Mouse (Mus musculus): ENCODE measurements around the gene Zmiz1. TPM values are rescaled to one million over a fixed set of nuclear protein-coding genes. Genes with fewer than 3 reads are reported as not detected.
A peak's percentile ranks its signal among the peaks of the same experiment; 100 is the strongest.

The Zmiz1 gene
- polyA plus RNA-seq, 1 experiment from 2014 or later, result 91.0 TPM

DNA sequence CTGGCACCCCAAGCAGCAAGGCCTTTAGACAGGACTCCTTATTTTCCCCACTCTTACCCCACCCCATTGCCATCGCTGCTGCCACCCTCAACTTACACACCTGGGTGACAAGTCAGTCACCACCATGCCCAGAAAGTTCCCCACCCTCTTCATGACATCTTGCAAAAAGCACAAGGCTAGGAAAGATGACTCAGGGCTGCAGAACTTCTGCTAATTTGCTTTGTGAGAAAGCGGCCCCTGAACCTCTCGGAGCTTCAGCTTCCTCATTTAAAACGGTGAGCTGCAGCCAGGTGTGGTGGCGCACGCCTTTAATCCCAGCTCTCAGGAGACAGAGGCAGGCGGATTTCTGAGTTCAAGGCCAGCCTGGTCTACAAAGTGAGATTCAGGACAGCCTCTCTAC, 141.4 kb downstream of the Zmiz1 start:
- no peaks in the 10 kb centered on the region for H3K27me3 ChIP-seq (ENCODE audit: control insufficient read depth, insufficient read depth, low read length)
- H3K9me3 ChIP-seq (ENCODE audit: control insufficient read depth, low read length), result no peaks in the 10 kb centered on the region
- H3K27ac ChIP-seq (replicated peaks; ENCODE audit: low read depth, low read length), result no peak overlapping the region
- DNase-seq, result no peak
- no peak overlapping the region for H3K4me2 ChIP-seq (ENCODE audit: low read length)
- no peak overlapping the region for H3K9ac ChIP-seq (replicated peaks; ENCODE audit: low read length)
- ATAC-seq (ENCODE audit: low FRiP score, low TSS enrichment), result no peak
- H3K4me3 ChIP-seq (replicated peaks; ENCODE audit: low read depth, low read length), result no peak overlapping the region
- H3K4me1 ChIP-seq (ENCODE audit: control insufficient read depth, insufficient read depth, low read length), result peaks cover 41% of the 10 kb centered on the region
- WGBS, result 83% methylated on average over 7 of the region's 7 CpGs
- peaks cover 44% of the 10 kb centered on the region for H3K36me3 ChIP-seq (ENCODE audit: control insufficient read depth, insufficient read depth, low read length)

GRCm38 (mm10) chr14:25600951-25601350, 142.0 kb downstream of the Zmiz1 start:
- Histone ChIP-seq H3K4me2 (ENCODE audit: low read length) (no peak overlapping the region), H3K4me3 (replicated peaks; ENCODE audit: low read depth, low read length) (no peak overlapping the region), H3K36me3 (ENCODE audit: control insufficient read depth, insufficient read depth, low read length) (peaks cover 39% of the 10 kb centered on the region), H3K9ac (replicated peaks; ENCODE audit: low read length) (no peak overlapping the region), H3K4me1 (ENCODE audit: control insufficient read depth, insufficient read depth, low read length) (peaks cover 47% of the 10 kb centered on the region), H3K27me3 (ENCODE audit: control insufficient read depth, insufficient read depth, low read length) (no peaks in the 10 kb centered on the region), H3K27ac (replicated peaks; ENCODE audit: low read depth, low read length) (0 out of 2 replicates have a peak overlapping the region, but pooled peaks have one; percentile 26), H3K9me3 (ENCODE audit: control insufficient read depth, low read length) (no peaks in the 10 kb centered on the region)
- ATAC-seq (ENCODE audit: low FRiP score, low TSS enrichment) (no peak), DNase-seq (no peak)
- 76% methylated on average over 2 of the region's 2 CpGs for WGBS

- Histone ChIP-seq H3K27me3 (ENCODE audit: control insufficient read depth, insufficient read depth, low read length) (no peaks in the 10 kb centered on the region), H3K36me3 (ENCODE audit: control insufficient read depth, insufficient read depth, low read length) (peaks cover 31% of the 10 kb centered on the region), H3K27ac (replicated peaks; ENCODE audit: low read depth, low read length) (0 out of 2 replicates have a peak overlapping the region, but pooled peaks have one; percentile 8), H3K4me1 (ENCODE audit: control insufficient read depth, insufficient read depth, low read length) (peaks cover 58% of the 10 kb centered on the region), H3K9ac (replicated peaks; ENCODE audit: low read length) (no peak overlapping the region), H3K4me3 (replicated peaks; ENCODE audit: low read depth, low read length) (no peak overlapping the region), H3K9me3 (ENCODE audit: control insufficient read depth, low read length) (no peaks in the 10 kb centered on the region), H3K4me2 (ENCODE audit: low read length) (no peak overlapping the region)
- DNase-seq (no peak), ATAC-seq (ENCODE audit: low FRiP score, low TSS enrichment) (no peak)
- 92% methylated on average over 2 of the region's 2 CpGs for WGBS
Observed at GRCm38 (mm10) chr14:25602018-25602417, 143.0 kb downstream of the Zmiz1 start.

DNA sequence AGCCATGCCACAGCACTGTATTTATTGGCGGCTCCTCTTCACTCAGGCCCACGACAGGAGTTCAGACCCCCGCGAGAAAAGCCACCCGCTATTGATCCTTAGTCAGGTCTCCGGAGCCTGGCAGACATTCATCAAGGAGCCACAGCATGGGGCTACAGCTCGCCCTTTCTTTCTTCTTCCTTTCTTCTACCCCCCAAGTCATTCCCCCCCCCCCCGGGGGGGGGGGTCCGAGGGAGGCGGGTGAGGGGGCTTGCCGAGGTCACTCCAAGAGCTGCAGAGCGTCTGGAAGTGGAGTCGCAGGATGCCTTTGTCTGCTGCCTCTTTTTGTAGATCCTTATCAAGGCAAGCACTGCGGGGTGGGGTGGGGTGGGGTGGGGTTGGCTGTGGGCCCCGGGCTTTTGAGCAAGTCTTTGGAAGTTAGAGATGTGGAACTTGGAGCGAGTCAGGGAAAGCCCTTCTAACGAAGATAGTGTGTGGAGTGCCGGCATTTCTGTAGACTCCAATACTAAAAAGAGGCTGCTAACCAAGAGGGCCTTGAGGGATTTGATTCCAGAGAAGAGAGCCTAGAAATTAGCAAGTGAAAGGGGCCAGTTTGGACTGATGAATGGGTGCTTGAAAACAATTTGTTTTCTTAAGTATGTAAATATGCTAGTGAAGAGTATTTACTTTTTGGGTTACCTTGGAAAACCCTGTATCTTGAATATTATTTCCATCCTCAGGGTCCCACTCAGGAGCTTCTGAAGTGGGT, 145.6 kb downstream of the Zmiz1 start:
- no peak overlapping the region for H3K9ac ChIP-seq (replicated peaks; ENCODE audit: low read length)
- WGBS, result 4% methylated on average over 18 of the region's 18 CpGs
- ATAC-seq (ENCODE audit: low FRiP score, low TSS enrichment) (no peak), DNase-seq (no peak)
- no peaks in the 10 kb centered on the region for H3K9me3 ChIP-seq (ENCODE audit: control insufficient read depth, low read length)
- H3K4me1 ChIP-seq (ENCODE audit: control insufficient read depth, insufficient read depth, low read length), result peaks cover 70% of the 10 kb centered on the region
- H3K27ac ChIP-seq (replicated peaks; ENCODE audit: low read depth, low read length), result peak overlapping the region; percentile 39
- H3K4me2 ChIP-seq (ENCODE audit: low read length), result no peak overlapping the region; the same call in 1 of the 2 replicates
- no peak overlapping the region for H3K4me3 ChIP-seq (replicated peaks; ENCODE audit: low read depth, low read length)
- H3K27me3 ChIP-seq (ENCODE audit: control insufficient read depth, insufficient read depth, low read length), result no peaks in the 10 kb centered on the region
- peaks cover 17% of the 10 kb centered on the region for H3K36me3 ChIP-seq (ENCODE audit: control insufficient read depth, insufficient read depth, low read length)

- H3K9ac ChIP-seq (replicated peaks; ENCODE audit: low read length), result peak overlapping the region; percentile 99
- peaks cover 81% of the 10 kb centered on the region for H3K4me1 ChIP-seq (ENCODE audit: control insufficient read depth, insufficient read depth, low read length)
- no peaks in the 10 kb centered on the region for H3K9me3 ChIP-seq (ENCODE audit: control insufficient read depth, low read length)
- H3K27me3 ChIP-seq (ENCODE audit: control insufficient read depth, insufficient read depth, low read length), result no peaks in the 10 kb centered on the region
- WGBS, result under 1% methylated on average over 30 of the region's 31 CpGs
- peak; percentile 74 for DNase-seq
- peak overlapping the region; percentile 75 for H3K4me3 ChIP-seq (replicated peaks; ENCODE audit: low read depth, low read length)
- H3K4me2 ChIP-seq (ENCODE audit: low read length), result peak overlapping the region; percentile 97
- 0 out of 2 replicates have a peak, but pooled peaks cover 2% of the 10 kb centered on the region for H3K36me3 ChIP-seq (ENCODE audit: control insufficient read depth, insufficient read depth, low read length)
- ATAC-seq (ENCODE audit: low FRiP score, low TSS enrichment), result peak; percentile 28
- H3K27ac ChIP-seq (replicated peaks; ENCODE audit: low read depth, low read length), result peak overlapping the region; percentile 100
Observed at GRCm38 (mm10) chr14:25606372-25607140, 147.6 kb downstream of the Zmiz1 start.

DNA sequence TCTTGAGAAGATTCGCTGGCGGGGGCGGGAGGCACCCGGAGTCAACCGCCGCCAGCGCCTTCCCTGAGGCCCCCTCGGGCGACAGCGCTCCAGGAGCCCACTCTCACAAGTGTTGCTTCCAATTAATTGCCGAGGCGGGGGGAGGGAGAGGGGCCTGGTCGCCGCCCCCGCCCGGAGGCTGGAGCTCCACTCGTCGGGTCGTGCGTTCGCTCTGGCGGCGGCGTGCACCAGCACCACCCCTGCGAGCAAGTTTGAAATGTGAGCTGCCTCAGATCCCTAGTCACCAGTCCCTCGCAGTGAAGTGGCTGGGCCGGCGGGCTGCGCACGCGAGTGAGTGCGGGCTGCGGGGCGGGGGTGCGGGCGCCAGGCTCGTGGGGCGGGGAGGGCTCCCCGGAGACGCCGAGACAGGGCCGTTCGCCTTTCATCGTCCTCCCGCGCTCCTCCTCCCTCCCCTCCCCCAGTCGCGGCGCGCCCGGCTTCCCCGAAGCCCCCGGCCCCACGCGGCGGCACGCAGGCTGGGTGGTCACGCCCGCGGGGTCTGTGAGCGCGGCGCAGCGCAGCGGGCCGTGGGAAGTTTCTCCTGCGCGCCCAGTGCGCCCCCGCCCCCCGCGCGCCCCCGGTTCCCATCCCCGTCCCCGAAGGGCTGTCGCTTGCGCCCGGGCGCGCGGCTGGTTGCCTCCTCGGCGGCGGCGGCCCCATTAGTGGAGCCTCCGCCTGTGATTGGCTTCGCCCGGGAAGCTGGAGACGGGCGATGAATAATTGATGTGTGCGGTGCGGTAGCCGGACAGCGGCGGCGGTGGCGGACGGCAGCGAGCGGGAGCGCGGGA, 148.4 kb downstream of the Zmiz1 start:
- WGBS, result 0% methylated on average over 79 of the region's 103 CpGs
- no peaks in the 10 kb centered on the region for H3K9me3 ChIP-seq (ENCODE audit: control insufficient read depth, low read length)
- peak overlapping the region; percentile 75 for H3K4me3 ChIP-seq (replicated peaks; ENCODE audit: low read depth, low read length)
- H3K36me3 ChIP-seq (ENCODE audit: control insufficient read depth, insufficient read depth, low read length), result 0 out of 2 replicates have a peak, but pooled peaks cover 3% of the 10 kb centered on the region
- no peaks in the 10 kb centered on the region for H3K27me3 ChIP-seq (ENCODE audit: control insufficient read depth, insufficient read depth, low read length)
- peak overlapping the region; percentile 100 for H3K27ac ChIP-seq (replicated peaks; ENCODE audit: low read depth, low read length)
- H3K4me1 ChIP-seq (ENCODE audit: control insufficient read depth, insufficient read depth, low read length), result peaks cover 82% of the 10 kb centered on the region
- ATAC-seq (ENCODE audit: low FRiP score, low TSS enrichment), result peak; percentile 83
- peak overlapping the region; percentile 97 for H3K4me2 ChIP-seq (ENCODE audit: low read length)
- H3K9ac ChIP-seq (replicated peaks; ENCODE audit: low read length), result peak overlapping the region; percentile 99
- peak; percentile 93 for DNase-seq

DNA sequence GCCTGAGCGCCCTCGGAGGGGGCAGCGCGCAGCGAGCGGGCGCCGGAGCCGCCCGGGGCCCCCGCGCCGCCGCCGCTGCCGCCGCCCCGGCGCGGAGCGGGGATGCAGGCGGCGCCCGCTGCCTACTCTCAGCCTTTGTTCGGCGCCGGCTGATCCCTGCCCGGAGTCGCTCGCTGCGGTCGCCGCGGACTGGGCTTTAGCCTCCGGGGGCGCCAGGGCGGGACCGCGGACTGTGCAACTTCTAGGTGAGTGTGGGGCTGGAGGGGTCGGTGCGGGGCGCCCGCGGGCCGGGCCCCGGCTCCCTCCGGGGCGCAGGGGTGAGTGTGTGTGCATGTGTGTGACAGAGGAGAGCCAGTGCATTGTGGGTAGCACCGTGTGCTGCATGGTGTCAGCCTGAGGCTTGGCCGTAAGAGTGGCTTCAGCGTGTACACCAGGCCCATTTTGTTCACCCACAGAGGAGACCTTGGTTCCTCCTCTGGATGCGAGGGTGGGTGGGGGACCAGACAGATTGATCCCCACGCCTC, 149.0 kb downstream of the Zmiz1 start:
- WGBS, result under 1% methylated on average over 49 of the region's 53 CpGs
- H3K36me3 ChIP-seq (ENCODE audit: control insufficient read depth, insufficient read depth, low read length), result 0 out of 2 replicates have a peak, but pooled peaks cover 3% of the 10 kb centered on the region
- H3K27me3 ChIP-seq (ENCODE audit: control insufficient read depth, insufficient read depth, low read length), result no peaks in the 10 kb centered on the region
- peak overlapping the region; percentile 97 for H3K4me2 ChIP-seq (ENCODE audit: low read length)
- ATAC-seq (ENCODE audit: low FRiP score, low TSS enrichment) (peak; percentile 77), DNase-seq (peak; percentile 80)
- peak overlapping the region; percentile 75 for H3K4me3 ChIP-seq (replicated peaks; ENCODE audit: low read depth, low read length)
- H3K9me3 ChIP-seq (ENCODE audit: control insufficient read depth, low read length), result no peaks in the 10 kb centered on the region
- peaks cover 84% of the 10 kb centered on the region for H3K4me1 ChIP-seq (ENCODE audit: control insufficient read depth, insufficient read depth, low read length)
- H3K27ac ChIP-seq (replicated peaks; ENCODE audit: low read depth, low read length), result peak overlapping the region; percentile 100
- H3K9ac ChIP-seq (replicated peaks; ENCODE audit: low read length), result peak overlapping the region; percentile 99

- peaks cover 83% of the 10 kb centered on the region for H3K4me1 ChIP-seq (ENCODE audit: control insufficient read depth, insufficient read depth, low read length)
- H3K4me2 ChIP-seq (ENCODE audit: low read length), result peak overlapping the region; percentile 97
- no peaks in the 10 kb centered on the region for H3K9me3 ChIP-seq (ENCODE audit: control insufficient read depth, low read length)
- 8% methylated on average over 4 of the region's 4 CpGs for WGBS
- H3K36me3 ChIP-seq (ENCODE audit: control insufficient read depth, insufficient read depth, low read length), result peaks cover 6% of the 10 kb centered on the region; the same call in 1 of the 2 replicates
- DNase-seq, result peak; percentile 42
- ATAC-seq (ENCODE audit: low FRiP score, low TSS enrichment), result no peak
- no peaks in the 10 kb centered on the region for H3K27me3 ChIP-seq (ENCODE audit: control insufficient read depth, insufficient read depth, low read length)
- peak overlapping the region; percentile 100 for H3K27ac ChIP-seq (replicated peaks; ENCODE audit: low read depth, low read length)
- peak overlapping the region; percentile 75 for H3K4me3 ChIP-seq (replicated peaks; ENCODE audit: low read depth, low read length)
- peak overlapping the region; percentile 99 for H3K9ac ChIP-seq (replicated peaks; ENCODE audit: low read length)
Observed at GRCm38 (mm10) chr14:25608618-25609017, 149.6 kb downstream of the Zmiz1 start.

Measured in midbrain, embryonic 14.5 days (tissue).